Mouse (Mus musculus): ENCODE measurements around the gene Qprt. TPM values are rescaled to one million over a fixed set of nuclear protein-coding genes. Genes with fewer than 3 reads are reported as not detected.

The Qprt gene
- total RNA-seq, 1 experiment from 2014 or later = 2.3 TPM

GRCm38 (mm10) chr7:127137262-127138017, 15.4 kb upstream of the Qprt start, which contains the start of gene Spn:
Gene Spn (minus strand): TSS chr7:127137823.
- ATAC-seq (replicated peaks in 1 of 2; ENCODE audit: insufficient read depth in 1 of 2, low FRiP score in 2 of 2, low TSS enrichment in 1 of 2, low read depth in 1 of 2, poor library complexity in 2 of 2, severe bottlenecking in 2 of 2) = peak; percentile 63 to 78

GRCm38 (mm10) chr7:127136181-127137071, 14.4 kb upstream of the Qprt start:
- no peak for ATAC-seq (replicated peaks in 1 of 2; ENCODE audit: insufficient read depth in 1 of 2, low FRiP score in 2 of 2, low TSS enrichment in 1 of 2, low read depth in 1 of 2, poor library complexity in 2 of 2, severe bottlenecking in 2 of 2)

- ATAC-seq (replicated peaks in 1 of 2; ENCODE audit: insufficient read depth in 1 of 2, low FRiP score in 2 of 2, low TSS enrichment in 1 of 2, low read depth in 1 of 2, poor library complexity in 2 of 2, severe bottlenecking in 2 of 2) = peak in 1 of 2 experiments; percentile 32; a peak in 1 of 4 replicates
Measured at GRCm38 (mm10) chr7:127134821-127135447, 12.9 kb upstream of the Qprt start.

GRCm38 (mm10) chr7:127133125-127133524, 11.1 kb upstream of the Qprt start:
- ATAC-seq (replicated peaks in 1 of 2; ENCODE audit: insufficient read depth in 1 of 2, low FRiP score in 2 of 2, low TSS enrichment in 1 of 2, low read depth in 1 of 2, poor library complexity in 2 of 2, severe bottlenecking in 2 of 2) = no peak

DNA sequence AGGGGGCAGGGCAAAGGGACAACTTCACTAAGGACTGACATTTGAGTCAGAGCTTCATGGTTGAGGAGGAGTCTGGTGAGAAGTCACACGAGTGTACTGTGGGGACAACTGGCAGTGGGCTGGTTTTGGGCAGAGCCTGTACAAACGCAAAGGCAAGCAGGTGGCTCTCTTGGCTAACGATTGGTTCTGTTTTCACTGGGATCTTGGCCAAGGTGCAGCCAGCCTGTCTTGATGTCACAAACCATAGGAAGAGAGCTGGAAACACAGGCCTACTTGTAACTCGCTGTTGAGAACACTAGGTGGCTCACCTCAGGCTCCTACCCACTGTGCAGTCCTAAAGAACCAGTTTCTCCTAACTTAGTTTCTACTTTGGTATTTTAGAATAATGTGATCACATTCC, 7.6 kb upstream of the Qprt start:
- peak; percentile 80 to 87 for ATAC-seq (replicated peaks in 1 of 2; ENCODE audit: insufficient read depth in 1 of 2, low FRiP score in 2 of 2, low TSS enrichment in 1 of 2, low read depth in 1 of 2, poor library complexity in 2 of 2, severe bottlenecking in 2 of 2)

GRCm38 (mm10) chr7:127121061-127121910, 740 bp downstream of the Qprt start:
- no peak for ATAC-seq (replicated peaks in 1 of 2; ENCODE audit: insufficient read depth in 1 of 2, low FRiP score in 2 of 2, low TSS enrichment in 1 of 2, low read depth in 1 of 2, poor library complexity in 2 of 2, severe bottlenecking in 2 of 2)

- ATAC-seq (replicated peaks in 1 of 2; ENCODE audit: insufficient read depth in 1 of 2, low FRiP score in 2 of 2, low TSS enrichment in 1 of 2, low read depth in 1 of 2, poor library complexity in 2 of 2, severe bottlenecking in 2 of 2) = no peak
Measured at GRCm38 (mm10) chr7:127118671-127119445, 3.2 kb downstream of the Qprt start.

GRCm38 (mm10) chr7:127117948-127118347, 4.1 kb downstream of the Qprt start:
- ATAC-seq (replicated peaks in 1 of 2; ENCODE audit: insufficient read depth in 1 of 2, low FRiP score in 2 of 2, low TSS enrichment in 1 of 2, low read depth in 1 of 2, poor library complexity in 2 of 2, severe bottlenecking in 2 of 2) = no peak

DNA sequence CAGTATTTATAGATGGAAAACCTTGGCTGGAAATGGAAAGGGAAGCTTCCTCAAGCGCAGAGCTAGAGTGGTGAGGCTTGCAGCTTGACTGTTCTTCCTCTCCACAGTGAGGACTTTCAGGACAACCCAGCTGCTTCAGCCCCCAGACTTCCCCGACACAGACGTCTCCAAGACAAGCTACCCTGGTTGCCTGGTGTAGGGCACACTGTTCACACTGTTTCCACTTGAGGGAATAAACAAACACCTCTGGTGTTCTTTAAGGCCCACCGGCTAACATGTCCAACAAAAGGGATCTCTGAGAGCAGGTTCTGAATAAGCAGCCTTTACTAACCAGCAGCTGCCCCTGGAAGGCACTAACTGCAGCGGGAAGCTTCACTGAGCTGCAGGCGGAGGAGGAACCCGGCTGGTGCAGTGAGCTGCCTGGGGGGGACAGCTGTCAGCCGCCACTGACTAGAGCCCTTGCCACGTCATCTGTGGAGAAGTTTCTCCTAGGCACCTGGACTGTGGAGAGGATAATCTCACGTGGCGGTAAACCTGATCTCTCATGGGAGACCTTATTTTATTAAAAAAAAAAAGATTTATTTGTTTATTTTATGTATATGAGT, 5.6 kb downstream of the Qprt start:
- ATAC-seq (replicated peaks in 1 of 2; ENCODE audit: insufficient read depth in 1 of 2, low FRiP score in 2 of 2, low TSS enrichment in 1 of 2, low read depth in 1 of 2, poor library complexity in 2 of 2, severe bottlenecking in 2 of 2) = no peak

GRCm38 (mm10) chr7:127114920-127115319, 7.1 kb downstream of the Qprt start:
- no peak for ATAC-seq (replicated peaks in 1 of 2; ENCODE audit: insufficient read depth in 1 of 2, low FRiP score in 2 of 2, low TSS enrichment in 1 of 2, low read depth in 1 of 2, poor library complexity in 2 of 2, severe bottlenecking in 2 of 2)

DNA sequence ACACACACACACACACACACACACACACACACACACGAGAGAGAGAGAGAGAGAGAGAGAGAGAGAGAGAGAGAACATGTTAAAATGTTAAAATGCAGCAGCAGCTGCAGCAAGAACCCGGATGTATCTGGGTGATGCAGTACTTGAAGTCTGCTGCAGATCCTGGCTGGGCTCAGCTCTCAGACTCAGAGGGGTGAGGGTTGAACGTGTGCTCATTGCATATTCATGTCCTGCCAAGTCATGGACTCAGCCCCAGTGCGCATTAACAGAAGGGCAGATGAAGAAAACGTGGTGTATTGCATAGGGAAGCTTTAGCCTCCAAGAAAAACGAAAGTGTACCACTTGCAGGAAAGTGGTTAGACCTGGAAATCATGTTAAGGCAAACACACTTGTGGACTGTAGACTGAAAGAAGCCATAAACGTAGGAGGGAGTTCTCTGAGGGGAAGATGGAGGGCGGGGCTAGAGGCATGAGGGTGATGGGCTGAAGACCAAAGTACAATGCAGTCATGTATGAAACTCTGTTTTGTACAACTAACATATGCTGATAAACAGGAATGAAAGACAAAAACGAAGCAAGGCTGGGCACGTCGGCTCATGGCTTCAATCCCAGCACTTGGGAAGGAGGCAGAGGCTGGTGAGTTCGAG, 8.3 kb downstream of the Qprt start:
- peak; percentile 4 to 41; a peak in 1 of 4 replicates for ATAC-seq (replicated peaks in 1 of 2; ENCODE audit: insufficient read depth in 1 of 2, low FRiP score in 2 of 2, low TSS enrichment in 1 of 2, low read depth in 1 of 2, poor library complexity in 2 of 2, severe bottlenecking in 2 of 2)

GRCm38 (mm10) chr7:127112921-127113597, 9.0 kb downstream of the Qprt start:
- no peak for ATAC-seq (replicated peaks in 1 of 2; ENCODE audit: insufficient read depth in 1 of 2, low FRiP score in 2 of 2, low TSS enrichment in 1 of 2, low read depth in 1 of 2, poor library complexity in 2 of 2, severe bottlenecking in 2 of 2)

- ATAC-seq (replicated peaks in 1 of 2; ENCODE audit: insufficient read depth in 1 of 2, low FRiP score in 2 of 2, low TSS enrichment in 1 of 2, low read depth in 1 of 2, poor library complexity in 2 of 2, severe bottlenecking in 2 of 2) = no peak
Measured at GRCm38 (mm10) chr7:127112251-127112841, 9.7 kb downstream of the Qprt start.

DNA sequence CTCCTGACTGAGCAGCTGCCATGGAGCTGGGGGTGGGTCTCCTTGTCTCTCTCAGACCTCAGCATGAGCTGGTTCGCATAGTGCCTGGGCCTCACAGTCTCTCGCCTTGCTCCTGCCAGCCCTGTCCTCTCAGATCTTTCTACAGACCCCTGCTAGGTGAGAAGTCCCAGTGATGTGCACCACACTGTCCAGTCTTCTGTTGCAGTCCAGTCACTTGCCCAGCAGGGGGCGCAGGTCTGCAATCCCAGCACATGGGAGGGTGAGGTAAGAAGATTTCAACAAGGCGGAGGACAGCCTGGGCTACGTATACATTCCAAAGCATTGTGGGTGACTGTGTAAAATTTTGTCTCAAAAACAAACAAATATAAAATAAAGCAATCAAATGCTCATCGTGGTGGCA, 10.6 kb downstream of the Qprt start:
- peak in 1 of 2 experiments; percentile 30; a peak in 1 of 4 replicates for ATAC-seq (replicated peaks in 1 of 2; ENCODE audit: insufficient read depth in 1 of 2, low FRiP score in 2 of 2, low TSS enrichment in 1 of 2, low read depth in 1 of 2, poor library complexity in 2 of 2, severe bottlenecking in 2 of 2)
